Mouse (Mus musculus): ENCODE measurements at regions not wholly inside any gene's neighbourhood (a gene's known extent, or its start where the extent isn't known, plus 50 kb on each side); places are given as distances from the start of the nearest gene placed in this dataset.
A peak's percentile ranks its signal among the peaks of the same experiment; 100 is the strongest.

GRCm38 (mm10) chr9:63896073-63896807 is 125.6 kb downstream of the Smad6 start:
- WGBS: 62% methylated on average over 15 of the region's 15 CpGs
- Histone ChIP-seq H3K9me3 (peaks cover 2% of the 10 kb centered on the region; the same call in 1 of the 2 replicates), H3K27me3 (no peaks in the 10 kb centered on the region), H3K27ac (no peak overlapping the region), H3K36me3 (no peaks in the 10 kb centered on the region), H3K4me1 (replicated peaks) (peaks cover 11% of the 10 kb centered on the region; the same call in 1 of the 2 replicates), H3K4me3 (replicated peaks) (no peak overlapping the region), H3K4me2 (replicated peaks) (no peak overlapping the region), H3K9ac (replicated peaks) (no peak overlapping the region)
- no peak for ATAC-seq

DNA sequence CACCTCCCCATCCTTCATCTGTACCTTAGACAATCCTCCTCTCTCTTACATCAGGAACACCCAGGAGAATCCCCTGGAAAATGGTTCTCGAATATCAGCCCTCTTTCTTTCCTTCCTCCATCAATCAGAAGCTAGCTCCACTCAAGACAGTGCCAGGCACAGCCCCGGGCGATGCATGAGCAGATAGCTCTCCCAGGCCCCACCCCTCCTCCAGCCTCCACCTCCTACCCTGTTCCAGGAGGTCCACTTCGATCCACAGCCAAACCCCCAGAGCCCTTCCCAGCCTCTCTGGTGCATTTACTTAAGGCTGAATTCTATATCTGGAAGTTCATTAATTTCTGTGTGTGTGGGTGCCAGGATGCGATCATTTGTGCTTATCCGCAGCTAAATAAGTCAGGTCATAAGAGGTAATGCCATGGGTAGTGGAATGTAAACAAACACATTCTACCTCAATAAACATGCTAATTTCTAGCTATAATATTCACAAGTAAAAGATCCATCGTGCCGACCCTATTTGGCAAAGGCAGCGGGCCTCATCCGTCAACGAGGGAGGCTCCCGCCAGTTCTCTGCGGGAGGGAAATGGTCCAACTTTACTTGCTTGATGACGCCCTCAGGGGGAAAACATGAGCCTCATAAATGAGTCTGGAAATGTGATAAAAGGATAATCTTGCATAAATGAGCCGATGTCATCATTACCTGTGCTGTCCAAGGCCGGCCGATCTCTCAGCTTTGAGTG is 129.5 kb downstream of the Smad6 start:
- no peaks in the 10 kb centered on the region for H3K27me3 ChIP-seq
- ATAC-seq: no peak
- no peaks in the 10 kb centered on the region for H3K36me3 ChIP-seq
- H3K4me1 ChIP-seq (replicated peaks): peaks cover 11% of the 10 kb centered on the region; the same call in 1 of the 2 replicates
- no peaks in the 10 kb centered on the region for H3K9me3 ChIP-seq
- WGBS: 73% methylated on average over 17 of the region's 17 CpGs
- no peak overlapping the region for H3K4me2 ChIP-seq (replicated peaks)
- no peak overlapping the region for H3K4me3 ChIP-seq (replicated peaks)
- H3K27ac ChIP-seq: no peak overlapping the region
- H3K9ac ChIP-seq (replicated peaks): no peak overlapping the region

DNA sequence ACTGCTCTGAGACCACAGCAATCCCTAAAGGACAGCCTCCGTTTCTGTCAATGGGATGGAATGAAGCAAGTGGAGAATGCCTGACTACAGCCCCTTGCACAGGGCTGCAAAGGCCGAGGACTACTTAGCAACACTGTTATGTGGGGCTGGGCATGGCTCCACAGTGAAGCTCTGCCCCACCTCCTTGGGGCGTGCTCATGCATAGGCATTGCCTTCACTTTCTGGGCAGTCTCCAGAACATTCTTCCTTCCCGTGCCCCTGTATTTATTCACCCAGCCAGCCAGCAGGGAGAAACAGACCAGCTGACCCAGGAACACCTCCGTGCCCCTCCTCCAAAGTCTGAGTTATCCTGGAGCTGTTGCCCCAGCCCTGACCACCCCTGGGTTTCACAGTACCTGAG is 131.1 kb downstream of the Smad6 start:
- peaks cover 11% of the 10 kb centered on the region; the same call in 1 of the 2 replicates for H3K4me1 ChIP-seq (replicated peaks)
- no peak for ATAC-seq
- 63% methylated on average over 5 of the region's 5 CpGs for WGBS
- H3K9me3 ChIP-seq: no peaks in the 10 kb centered on the region
- H3K27ac ChIP-seq: no peak overlapping the region
- no peak overlapping the region for H3K4me2 ChIP-seq (replicated peaks)
- H3K36me3 ChIP-seq: no peaks in the 10 kb centered on the region
- no peak overlapping the region for H3K9ac ChIP-seq (replicated peaks)
- H3K4me3 ChIP-seq (replicated peaks): no peak overlapping the region
- H3K27me3 ChIP-seq: no peaks in the 10 kb centered on the region

GRCm38 (mm10) chr9:63889570-63889969 is 131.8 kb upstream of the Smad3 start:
- H3K9ac ChIP-seq (replicated peaks): no peak overlapping the region
- 78% methylated on average over 6 of the region's 6 CpGs for WGBS
- no peaks in the 10 kb centered on the region for H3K36me3 ChIP-seq
- no peak overlapping the region for H3K4me3 ChIP-seq (replicated peaks)
- peaks cover 11% of the 10 kb centered on the region; the same call in 1 of the 2 replicates for H3K4me1 ChIP-seq (replicated peaks)
- no peaks in the 10 kb centered on the region for H3K27me3 ChIP-seq
- no peak overlapping the region for H3K4me2 ChIP-seq (replicated peaks)
- ATAC-seq: no peak
- no peaks in the 10 kb centered on the region for H3K9me3 ChIP-seq
- no peak overlapping the region for H3K27ac ChIP-seq

GRCm38 (mm10) chr9:63884971-63885370 is 127.2 kb upstream of the Smad3 start:
- 0 out of 2 replicates have a peak, but pooled peaks cover 2% of the 10 kb centered on the region for H3K27me3 ChIP-seq
- no peak overlapping the region for H3K4me2 ChIP-seq (replicated peaks)
- no peak overlapping the region for H3K9ac ChIP-seq (replicated peaks)
- H3K4me3 ChIP-seq (replicated peaks): no peak overlapping the region
- no peaks in the 10 kb centered on the region for H3K36me3 ChIP-seq
- no peaks in the 10 kb centered on the region for H3K9me3 ChIP-seq
- peaks cover 18% of the 10 kb centered on the region for H3K4me1 ChIP-seq (replicated peaks)
- WGBS: 88% methylated on average over 2 of the region's 2 CpGs
- H3K27ac ChIP-seq: no peak overlapping the region
- no peak for ATAC-seq

DNA sequence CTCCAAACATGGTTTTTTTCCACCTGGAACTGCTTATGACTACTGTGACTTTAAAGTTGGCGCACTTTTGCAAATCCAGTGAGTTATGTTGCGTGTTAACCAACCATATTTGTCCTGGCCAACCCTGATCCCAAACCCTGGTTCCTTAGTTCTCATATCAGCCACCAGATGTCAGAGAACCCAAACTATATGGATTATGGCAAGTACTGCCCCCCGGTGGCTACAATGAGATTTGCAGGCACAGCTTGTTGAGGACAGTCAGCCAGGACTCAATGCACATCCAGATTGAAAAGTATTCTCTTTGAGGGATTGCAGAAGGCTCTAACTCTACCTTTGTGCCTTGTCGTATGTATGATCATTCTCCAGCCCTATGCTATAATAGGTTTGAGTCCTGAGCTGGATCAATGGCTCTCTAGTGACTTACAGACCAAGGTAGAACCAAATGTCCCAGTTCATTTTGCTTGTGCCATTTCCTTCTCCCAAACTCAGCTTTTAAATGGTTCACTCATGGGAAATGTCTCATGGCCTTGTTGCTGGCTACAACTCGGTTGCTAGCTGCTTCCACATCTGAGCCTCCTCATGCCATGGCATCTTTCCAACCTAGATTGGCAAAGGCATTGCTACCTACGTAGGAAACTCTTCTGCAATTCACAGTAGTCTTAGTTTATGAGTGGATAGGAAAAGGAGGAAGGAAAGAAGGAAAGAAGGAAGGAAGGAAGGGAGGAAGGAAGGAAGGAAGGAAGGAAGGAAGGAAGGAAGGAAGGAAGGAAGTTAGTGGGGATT is 126.1 kb upstream of the Smad3 start:
- no peak overlapping the region for H3K27ac ChIP-seq
- WGBS: 77% methylated on average over 6 of the region's 6 CpGs
- no peaks in the 10 kb centered on the region for H3K36me3 ChIP-seq

GRCm38 (mm10) chr9:63881692-63882091 is 123.9 kb upstream of the Smad3 start:
- ATAC-seq: peak; percentile 21; the same call in 1 of the 2 replicates
- Histone ChIP-seq H3K4me1 (replicated peaks) (peaks cover 33% of the 10 kb centered on the region), H3K4me2 (replicated peaks) (peak overlapping the region; percentile 53; the same call in 1 of the 2 replicates)

More for the DNA sequence above, 126.1 kb upstream of the Smad3 start:
- peaks cover 27% of the 10 kb centered on the region for H3K4me1 ChIP-seq (replicated peaks)
- 0 out of 2 replicates have a peak, but pooled peaks cover 2% of the 10 kb centered on the region for H3K27me3 ChIP-seq
- no peak overlapping the region for H3K4me2 ChIP-seq (replicated peaks)
- H3K4me3 ChIP-seq (replicated peaks): no peak overlapping the region
- no peaks in the 10 kb centered on the region for H3K9me3 ChIP-seq
- no peak overlapping the region for H3K9ac ChIP-seq (replicated peaks)
- no peak for ATAC-seq

GRCm38 (mm10) chr9:63881261-63881563 is 123.4 kb upstream of the Smad3 start:
- Histone ChIP-seq H3K4me1 (replicated peaks) (peaks cover 33% of the 10 kb centered on the region), H3K4me2 (replicated peaks) (peak overlapping the region; percentile 53), H3K36me3 (no peaks in the 10 kb centered on the region), H3K9me3 (no peaks in the 10 kb centered on the region), H3K27me3 (0 out of 2 replicates have a peak, but pooled peaks cover 2% of the 10 kb centered on the region), H3K27ac (peak overlapping the region; percentile 75), H3K4me3 (replicated peaks) (peak overlapping the region; percentile 24; the same call in 1 of the 2 replicates), H3K9ac (replicated peaks) (no peak overlapping the region)
- WGBS: 49% methylated on average over 4 of the region's 4 CpGs
- no peak for ATAC-seq

More at GRCm38 (mm10) chr9:63881692-63882091, 123.9 kb upstream of the Smad3 start:
- 84% methylated on average over 10 of the region's 10 CpGs for WGBS
- Histone ChIP-seq H3K4me3 (replicated peaks) (no peak overlapping the region), H3K36me3 (no peaks in the 10 kb centered on the region), H3K9ac (replicated peaks) (no peak overlapping the region), H3K9me3 (no peaks in the 10 kb centered on the region), H3K27me3 (0 out of 2 replicates have a peak, but pooled peaks cover 2% of the 10 kb centered on the region), H3K27ac (peak overlapping the region; percentile 75)

GRCm38 (mm10) chr9:63880487-63881260 is 122.9 kb upstream of the Smad3 start:
- peaks cover 33% of the 10 kb centered on the region for H3K4me1 ChIP-seq (replicated peaks)
- ATAC-seq: peak; percentile 51

DNA sequence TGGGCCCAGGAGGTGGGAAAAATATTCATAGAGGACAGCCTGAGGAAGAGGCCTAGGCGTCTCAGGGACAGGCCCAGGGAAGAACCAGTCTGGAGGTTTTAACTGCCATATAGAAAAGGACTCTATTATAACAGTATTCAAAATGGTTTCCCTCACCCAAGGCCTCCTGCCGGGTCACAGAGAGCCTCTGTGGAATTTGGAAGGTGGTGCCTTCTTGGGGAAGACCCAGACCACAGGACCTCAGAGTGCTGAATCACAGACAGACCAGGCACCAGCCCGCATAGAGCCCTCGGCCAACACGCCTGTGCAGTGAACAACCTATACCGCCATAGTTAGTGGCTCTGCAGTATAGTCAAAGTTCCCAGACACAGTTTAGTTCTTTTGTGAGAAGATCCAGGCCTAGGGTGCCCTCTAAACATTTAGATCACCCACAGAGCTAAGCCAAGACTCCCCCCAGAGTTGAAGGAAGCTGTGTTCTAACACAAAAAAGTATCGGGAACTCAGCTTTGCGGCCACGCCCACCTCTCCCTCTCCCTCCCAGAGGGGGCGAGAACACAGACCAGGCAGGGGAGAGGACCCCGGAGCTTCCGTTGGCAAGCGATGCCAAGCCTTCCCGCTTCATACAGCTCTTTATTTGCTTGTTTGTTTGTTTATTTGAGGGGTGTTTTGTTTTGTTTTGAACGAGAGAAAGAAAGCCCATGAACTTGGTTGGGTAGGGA is 122.1 kb upstream of the Smad3 start:
- 0 out of 2 replicates have a peak overlapping the region, but pooled peaks have one; percentile 24 for H3K4me3 ChIP-seq (replicated peaks)
- H3K4me2 ChIP-seq (replicated peaks): peak overlapping the region; percentile 53
- peak overlapping the region; percentile 75 for H3K27ac ChIP-seq
- H3K9me3 ChIP-seq: no peaks in the 10 kb centered on the region
- H3K9ac ChIP-seq (replicated peaks): no peak overlapping the region
- no peaks in the 10 kb centered on the region for H3K36me3 ChIP-seq
- H3K4me1 ChIP-seq (replicated peaks): peaks cover 33% of the 10 kb centered on the region
- 19% methylated on average over 15 of the region's 15 CpGs for WGBS
- 0 out of 2 replicates have a peak, but pooled peaks have one; percentile 55 for ATAC-seq
- H3K27me3 ChIP-seq: 0 out of 2 replicates have a peak, but pooled peaks cover 2% of the 10 kb centered on the region

More at GRCm38 (mm10) chr9:63880487-63881260, 122.9 kb upstream of the Smad3 start:
- 0 out of 2 replicates have a peak, but pooled peaks cover 2% of the 10 kb centered on the region for H3K27me3 ChIP-seq
- WGBS: 9% methylated on average over 26 of the region's 26 CpGs
- peak overlapping the region; percentile 24 for H3K4me3 ChIP-seq (replicated peaks)
- H3K9ac ChIP-seq (replicated peaks): 0 out of 2 replicates have a peak overlapping the region, but pooled peaks have one; percentile 43
- no peaks in the 10 kb centered on the region for H3K36me3 ChIP-seq
- peak overlapping the region; percentile 75 for H3K27ac ChIP-seq
- H3K9me3 ChIP-seq: no peaks in the 10 kb centered on the region
- H3K4me2 ChIP-seq (replicated peaks): peak overlapping the region; percentile 53
